Mouse (Mus musculus) liver, embryonic 14.5 days (tissue): ENCODE measurements around the gene Gm10118. TPM values are rescaled to one million over a fixed set of nuclear protein-coding genes. Genes with fewer than 3 reads are reported as not detected.

ENCODE experiments used
- ATAC-seq: fragments of 200-750 bp; cut with Nextera tagmentation; 2 replicates; pipeline ENCODE4 v1.8.0; 2017; ENCODE audit warnings: moderate number of reproducible peaks, mild to moderate bottlenecking, moderate library complexity; ENCODE audit not compliant: insufficient read depth
- DNase-seq, 3 experiments: peaks; one replicate each; pipeline ENCODE4 v3.0.0-alpha.2; 2012 to 2013; ENCODE audit warnings: low read depth in 3 of 3, low spot score in 3 of 3
- H3K27ac ChIP-seq: fragments of 300-500 bp; sonication (generic); 2 replicates; pipeline ENCODE4 v1.5.1; 2014; ENCODE audit warnings: moderate library complexity, mild to moderate bottlenecking, control low read depth, inconsistent platforms
- H3K27me3 ChIP-seq: fragments of 300-500 bp; sonication (generic); 2 replicates; pipeline ENCODE4 v1.6.1; 2014; ENCODE audit warnings: mild to moderate bottlenecking, low read length, moderate library complexity; ENCODE audit not compliant: control insufficient read depth, insufficient read depth
- H3K36me3 ChIP-seq: fragments of 300-500 bp; sonication (generic); replicated peaks from 2 replicates; pipeline ENCODE4 v1.6.1; 2014; ENCODE audit warnings: low read depth; ENCODE audit not compliant: control insufficient read depth, insufficient read depth
- H3K4me1 ChIP-seq, 2 experiments: fragments of 200-500 bp in 1 of 2; fragments of 300-500 bp in 1 of 2; sonication (generic) in 1 of 2; replicated peaks; 2 replicates each; pipeline ENCODE4 v1.6.1; 2012 to 2014; ENCODE audit warnings: antibody characterized with exemption in 1 of 2, inconsistent platforms in 1 of 2, low read length in 1 of 2; ENCODE audit not compliant: control insufficient read depth in 2 of 2, insufficient read depth in 2 of 2
- H3K4me2 ChIP-seq: fragments of 300-500 bp; sonication (generic); 2 replicates; pipeline ENCODE4 v1.6.1; 2014; ENCODE audit warnings: low read depth, mild to moderate bottlenecking, control low read depth, moderate library complexity
- H3K4me3 ChIP-seq, 2 experiments: fragments of 200-500 bp in 1 of 2; fragments of 300-500 bp in 1 of 2; sonication (generic) in 1 of 2; 2 replicates each; pipeline ENCODE4 v1.5.1; 2012 to 2014; ENCODE audit warnings: low read depth in 2 of 2, low read length in 2 of 2, mild to moderate bottlenecking in 2 of 2, control low read depth in 1 of 2, inconsistent platforms in 1 of 2, moderate library complexity in 1 of 2; ENCODE audit not compliant: insufficient read depth in 1 of 2
- H3K9ac ChIP-seq: fragments of 300-500 bp; sonication (generic); replicated peaks from 2 replicates; pipeline ENCODE4 v1.6.1; 2014; ENCODE audit warnings: mild to moderate bottlenecking, control low read depth, moderate library complexity
- H3K9me3 ChIP-seq: fragments of 300-500 bp; sonication (generic); 2 replicates; pipeline ENCODE4 v1.6.1; 2016; ENCODE audit warnings: low read length, mixed read lengths; ENCODE audit not compliant: control insufficient read depth
- CTCF ChIP-seq: IDR thresholded peaks from 2 replicates; pipeline ENCODE4 v1.5.1; 2016; ENCODE audit warnings: antibody characterized with exemption, low read depth, control low read depth
- EP300 ChIP-seq: IDR thresholded peaks from 2 replicates; pipeline ENCODE4 v1.6.1; 2016; ENCODE audit warnings: antibody characterized with exemption, low read depth
- WGBS: fragments of 180-500 bp; shearing (Covaris S2); extraction: QIAGEN DNeasy Blood & Tissue Kit; methylation state at CpG from one replicate; pipeline ENCODE4 v1.1.7; 2014; ENCODE audit not compliant: insufficient replicate concordance; 5-methylcytosine and 5-hydroxymethylcytosine counted together
- polyA plus RNA-seq, 2 experiments: library from polyadenylated mRNA; depleted of rRNA in 1 of 2; stranded (reverse) in 1 of 2; unstranded in 1 of 2; fragments of >200 nt; fragmentation: Nextera tagmentation in 1 of 2; extraction: Ambion mirVana in 1 of 2; gene quantifications; 2 replicates each; pipeline versions ENCODE4 v1.2.1 to v1.2.3; 2012 to 2014

Gene Gm10118
- polyA plus RNA-seq (2012; rRNA removed) (not detected in 2 replicates), polyA plus RNA-seq (2014; fragmentation: Nextera tagmentation; extraction: Ambion mirVana) (not detected in 2 replicates)

GRCm38 (mm10) chr10:63927334-63927733 is at the start of gene Gm10118:
Gene Gm10118, minus strand, starts transcription at chr10:63927434.
- Histone ChIP-seq H3K4me2 (no peak within 1 kb of the TSS), H3K9me3 (no peaks in the 10 kb centered on the region), H3K4me3 (no peak within 1 kb of the TSS), H3K4me1 (no peaks in the 10 kb centered on the region), H3K27me3 (no peaks in the 10 kb centered on the region), H3K9ac (no peak within 1 kb of the TSS), H3K27ac (no peak within 1 kb of the TSS), H3K36me3 (no peaks in the 10 kb centered on the region)
- TF ChIP-seq EP300, result no peak
- TF ChIP-seq CTCF, result no peak
- DNase-seq (no peak), ATAC-seq (no peak)

- 69% methylated on average over 2 of the region's 2 CpGs for WGBS
- Histone ChIP-seq H3K4me2 (no peak overlapping the region), H3K27ac (no peak overlapping the region), H3K4me1 (no peaks in the 10 kb centered on the region), H3K9ac (no peak overlapping the region), H3K27me3 (no peaks in the 10 kb centered on the region), H3K36me3 (no peaks in the 10 kb centered on the region), H3K4me3 (no peak overlapping the region), H3K9me3 (no peaks in the 10 kb centered on the region)
- ATAC-seq (no peak), DNase-seq (no peak)
- no peak for TF ChIP-seq CTCF
- TF ChIP-seq EP300, result no peak
Measured at GRCm38 (mm10) chr10:63972300-63972699, 45.1 kb upstream of the Gm10118 start.

DNA sequence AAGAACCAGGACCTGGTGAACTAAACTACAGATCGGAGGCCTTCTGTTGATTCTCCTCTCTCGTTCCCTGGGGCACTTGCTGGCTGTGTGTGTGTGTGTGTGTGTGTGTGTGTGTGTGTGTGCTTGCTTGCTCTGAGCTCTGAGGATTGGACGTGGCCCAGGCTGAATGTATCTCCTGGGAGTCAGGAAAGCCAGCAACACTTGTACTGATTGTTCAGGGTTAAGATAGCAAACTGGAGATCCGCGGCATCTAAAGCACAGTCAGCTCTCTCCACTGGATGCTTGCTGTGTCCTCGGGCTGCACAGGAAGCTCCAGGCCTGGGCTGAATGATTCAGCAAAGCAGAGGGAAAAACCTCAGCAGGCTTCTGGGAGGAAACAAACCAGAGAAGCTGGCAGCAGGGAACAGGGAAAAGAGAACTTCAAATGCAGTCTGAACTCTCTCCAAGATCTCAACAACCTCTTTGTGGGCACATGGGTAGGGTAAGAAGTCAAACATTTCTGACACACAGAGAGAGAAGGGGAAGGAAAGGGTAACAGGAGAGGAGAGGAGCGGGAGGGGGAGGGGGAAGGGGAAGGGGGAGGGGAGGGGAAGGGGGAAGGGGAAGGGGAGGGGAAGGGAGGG is 27.2 kb upstream of the Gm10118 start:
- no peaks in the 10 kb centered on the region for H3K36me3 ChIP-seq
- H3K27ac ChIP-seq, result no peak overlapping the region
- WGBS, result 30% methylated on average over 6 of the region's 7 CpGs
- no peaks in the 10 kb centered on the region for H3K4me1 ChIP-seq
- H3K4me2 ChIP-seq, result no peak overlapping the region
- no peak overlapping the region for H3K4me3 ChIP-seq
- TF ChIP-seq CTCF (no peak), EP300 (no peak)
- no peak for ATAC-seq
- no peak overlapping the region for H3K9ac ChIP-seq
- DNase-seq, result no peak
- no peaks in the 10 kb centered on the region for H3K27me3 ChIP-seq
- H3K9me3 ChIP-seq, result no peaks in the 10 kb centered on the region

DNA sequence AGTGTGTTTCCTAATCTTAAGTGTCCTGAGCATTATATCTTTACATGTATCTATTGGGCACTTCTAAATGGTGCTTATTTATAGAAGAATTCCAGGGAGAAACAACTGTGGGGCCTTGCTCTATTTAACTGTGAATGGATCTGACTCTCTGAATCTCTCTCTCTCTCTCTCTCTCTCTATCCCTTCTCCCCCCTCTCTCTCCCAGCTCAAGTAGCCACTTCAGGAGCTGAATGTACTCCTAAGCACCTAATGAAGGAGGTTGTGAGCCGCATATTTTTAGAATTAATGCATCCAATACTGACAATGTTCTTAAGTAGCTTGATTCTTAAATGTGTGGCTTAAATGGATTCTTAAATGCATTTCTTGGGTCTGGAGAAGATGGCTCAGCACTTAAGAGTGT is 24.2 kb upstream of the Gm10118 start:
- H3K4me3 ChIP-seq, result no peak overlapping the region
- no peaks in the 10 kb centered on the region for H3K4me1 ChIP-seq
- WGBS, result 67% methylated on average over 1 of the region's 1 CpGs
- H3K27ac ChIP-seq, result no peak overlapping the region
- H3K9me3 ChIP-seq, result no peaks in the 10 kb centered on the region
- no peaks in the 10 kb centered on the region for H3K27me3 ChIP-seq
- H3K4me2 ChIP-seq, result no peak overlapping the region
- H3K9ac ChIP-seq, result no peak overlapping the region
- DNase-seq (no peak), ATAC-seq (no peak)
- no peaks in the 10 kb centered on the region for H3K36me3 ChIP-seq
- no peak for TF ChIP-seq CTCF
- TF ChIP-seq EP300, result no peak

GRCm38 (mm10) chr10:63950867-63951266 is 23.6 kb upstream of the Gm10118 start:
- Histone ChIP-seq H3K36me3 (no peaks in the 10 kb centered on the region), H3K27ac (no peak overlapping the region), H3K27me3 (no peaks in the 10 kb centered on the region), H3K9ac (no peak overlapping the region), H3K4me1 (no peaks in the 10 kb centered on the region), H3K4me2 (no peak overlapping the region), H3K9me3 (no peaks in the 10 kb centered on the region), H3K4me3 (no peak overlapping the region)
- 44% methylated on average over 8 of the region's 8 CpGs for WGBS
- DNase-seq, result no peak
- TF ChIP-seq CTCF, result no peak
- no peak for ATAC-seq
